Mouse (Mus musculus) neutrophil, adult 5-6 weeks (primary cell): ENCODE results near the gene Zc3hav1. TPM values are rescaled to one million over a fixed set of nuclear protein-coding genes. Genes with fewer than 3 reads are reported as not detected.
"Not testable (repeated sequence)": the region's sequence is repeated elsewhere in the genome, so short reads cannot be mapped to it uniquely, and the experiment has no call there.

Experiments
- ATAC-seq: fragments of 151-379, 151-347 bp; 2 replicates; pipeline ENCODE4 v1.8.0; 2017; ENCODE audit warnings: mild to moderate bottlenecking, moderate TSS enrichment; ENCODE audit not compliant: insufficient number of reproducible peaks, poor library complexity, low FRiP score, severe bottlenecking; ENCODE audit errors: extremely low read depth
- total RNA-seq: library from RNA; stranded (forward); fragments of 200-1000 nt; gene quantifications from 2 replicates; pipeline ENCODE4 v1.2.3, GENCODE M21; 2017

The Zc3hav1 gene
- total RNA-seq: 141 and 159 TPM in 2 replicates

DNA sequence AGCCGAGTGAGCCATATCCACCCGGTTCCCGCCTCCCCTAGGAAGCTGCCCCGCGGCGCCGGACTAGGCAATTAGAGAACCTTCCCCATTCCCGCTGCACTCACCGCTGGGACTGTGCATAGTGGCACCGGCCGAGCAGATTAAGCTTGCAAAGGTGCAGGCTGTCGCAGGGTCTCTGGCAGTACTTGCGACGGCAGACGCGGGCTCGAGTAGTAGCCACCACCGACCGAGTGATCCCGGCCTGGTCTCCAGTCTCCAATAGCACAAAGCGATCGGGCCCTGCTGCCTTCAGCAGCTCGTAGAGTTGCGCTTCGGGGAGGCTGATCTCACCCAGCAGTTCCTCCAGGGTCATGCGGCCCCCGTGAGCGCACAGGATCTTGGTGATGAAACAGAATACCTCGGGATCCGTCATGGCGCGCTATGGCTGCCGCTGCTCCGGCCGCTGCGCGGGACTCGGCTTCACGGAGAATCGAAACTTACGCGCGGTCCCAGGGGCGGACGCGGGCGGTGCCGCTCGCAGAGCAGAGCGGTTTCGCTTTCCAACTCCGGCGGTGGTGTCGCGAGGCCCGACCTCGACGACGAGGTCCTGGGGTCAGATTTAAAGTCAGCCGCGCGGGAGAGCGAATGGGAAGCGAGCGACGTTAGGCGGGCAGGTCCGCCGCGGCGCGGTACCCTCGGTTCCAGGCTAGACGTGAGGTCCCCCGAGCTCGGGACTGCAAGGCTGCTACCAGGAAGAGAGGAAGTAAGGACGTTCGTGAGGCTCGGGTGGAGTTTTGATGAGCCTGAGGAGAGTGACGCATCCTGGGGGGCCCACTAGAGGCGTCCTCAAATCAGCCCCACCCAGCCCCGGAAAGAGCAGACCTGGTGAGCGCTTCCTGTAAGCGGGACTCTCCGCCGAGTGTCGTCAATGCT, at the start of gene Zc3hav1:
Gene Zc3hav1 (minus strand): TSS at position 793 of the 912 bp plus-strand sequence.
- ATAC-seq: peak; percentile 80

DNA sequence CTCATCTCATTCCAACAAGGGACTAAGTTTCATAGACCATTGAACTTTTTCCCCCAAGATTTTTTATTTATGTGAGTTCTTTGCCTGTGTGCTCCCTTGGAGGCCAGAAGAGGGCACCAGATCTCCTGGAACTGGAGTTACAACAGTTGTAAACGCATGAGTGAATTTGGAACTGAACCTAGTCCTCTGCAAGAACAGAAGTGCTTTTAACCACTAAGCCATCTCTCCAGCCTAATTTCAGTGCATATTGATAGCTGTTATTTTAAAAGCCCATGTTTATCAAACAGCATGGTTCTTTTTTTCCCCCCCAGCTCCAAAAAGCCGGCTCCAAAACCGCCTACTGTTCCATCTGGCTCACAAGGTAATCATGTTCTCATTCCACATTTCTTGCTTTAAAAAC, 35.3 kb upstream of the Zc3hav1 start:
- ATAC-seq: peak; percentile 48; the same call in 1 of the 2 replicates

DNA sequence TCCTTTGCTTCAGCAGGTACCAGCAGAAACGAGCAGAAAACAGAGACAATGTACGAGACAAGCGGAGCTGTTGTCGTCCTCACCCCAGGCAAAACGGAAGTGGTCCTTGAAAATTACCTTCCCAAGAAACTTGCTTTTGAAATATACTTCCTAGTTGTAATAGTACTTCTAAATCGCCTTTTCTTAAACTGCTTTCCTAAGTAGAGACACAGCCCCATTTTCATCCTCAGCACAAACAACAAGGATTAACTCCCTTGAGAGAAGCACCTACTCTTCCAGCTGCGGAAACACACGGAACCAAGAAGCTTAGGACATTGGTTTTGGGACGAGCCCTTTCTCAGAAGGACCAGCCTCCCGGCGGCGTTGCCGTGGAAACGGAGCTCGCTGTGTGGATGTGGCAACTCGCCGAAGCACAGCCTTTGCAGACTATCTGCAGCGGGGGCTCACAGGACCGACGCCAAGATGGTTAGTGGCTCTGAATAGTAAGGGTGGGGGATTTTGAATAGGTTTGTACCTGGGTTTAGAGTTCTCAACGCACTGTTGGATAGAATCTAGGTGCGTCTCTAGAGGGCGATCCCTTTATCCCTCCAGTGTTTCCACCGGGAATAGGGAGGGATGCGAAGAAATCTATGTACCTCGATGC, 26.8 kb upstream of the Zc3hav1 start, which contains the start of gene Ttc26:
Gene Ttc26 (plus strand): TSS at position 341 of the 643 bp plus-strand sequence.
- peak; percentile 97 for ATAC-seq

DNA sequence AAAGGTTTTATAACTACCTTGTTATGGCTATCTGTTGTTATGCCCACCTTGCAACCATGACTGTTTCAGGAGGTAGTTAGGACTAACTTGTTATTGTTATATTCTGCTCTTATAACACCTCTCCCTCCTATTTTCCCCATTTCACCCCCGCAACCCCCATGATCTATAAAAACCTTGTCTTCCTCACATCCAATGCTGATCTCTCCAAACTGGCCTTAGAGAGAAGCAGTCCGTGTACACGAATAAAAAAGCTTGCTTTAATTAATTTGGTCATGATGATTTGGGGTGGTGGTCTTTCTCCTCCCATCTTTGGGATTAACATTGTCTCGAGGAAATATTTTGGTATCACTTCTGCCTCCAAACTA, 26.3 kb upstream of the Zc3hav1 start:
- ATAC-seq: no peak

DNA sequence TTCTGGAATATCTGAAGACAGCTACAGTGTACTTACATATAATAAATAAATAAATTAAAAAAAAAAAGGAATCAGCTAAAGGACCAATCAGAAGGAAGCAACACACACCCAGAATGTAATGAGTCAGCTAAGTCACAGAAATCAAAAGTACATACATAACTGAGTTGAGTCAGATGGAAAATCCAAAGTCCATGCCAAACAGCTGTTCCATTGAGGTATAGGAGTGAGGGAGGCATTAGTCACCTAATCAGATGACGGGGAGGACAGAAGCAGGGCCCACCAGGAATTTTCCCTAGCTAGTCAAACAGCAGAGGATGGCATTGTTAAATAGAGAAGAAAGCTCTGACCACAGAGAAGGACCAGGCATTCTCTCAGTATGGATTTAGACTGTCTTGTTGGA, 19.9 kb upstream of the Zc3hav1 start:
- ATAC-seq: no peak

DNA sequence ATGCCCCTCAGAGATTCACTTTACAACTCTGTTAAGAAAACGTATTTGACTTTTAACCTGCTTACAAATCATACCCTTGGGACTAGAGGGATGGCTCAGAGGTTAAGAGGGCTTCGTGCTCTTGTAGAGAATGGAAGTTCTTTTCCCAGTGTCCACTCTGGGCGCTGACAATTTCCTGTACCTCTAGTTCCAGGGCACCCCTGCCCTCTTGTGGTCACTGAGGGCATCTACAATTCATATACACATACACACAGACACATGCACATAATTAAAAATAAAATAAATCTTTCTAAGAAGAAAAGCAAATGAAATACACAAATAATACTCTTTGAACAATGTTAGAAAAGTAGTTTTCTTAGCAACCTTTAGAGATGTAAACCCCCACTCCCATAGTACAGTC, 15.5 kb upstream of the Zc3hav1 start:
- ATAC-seq: no peak

DNA sequence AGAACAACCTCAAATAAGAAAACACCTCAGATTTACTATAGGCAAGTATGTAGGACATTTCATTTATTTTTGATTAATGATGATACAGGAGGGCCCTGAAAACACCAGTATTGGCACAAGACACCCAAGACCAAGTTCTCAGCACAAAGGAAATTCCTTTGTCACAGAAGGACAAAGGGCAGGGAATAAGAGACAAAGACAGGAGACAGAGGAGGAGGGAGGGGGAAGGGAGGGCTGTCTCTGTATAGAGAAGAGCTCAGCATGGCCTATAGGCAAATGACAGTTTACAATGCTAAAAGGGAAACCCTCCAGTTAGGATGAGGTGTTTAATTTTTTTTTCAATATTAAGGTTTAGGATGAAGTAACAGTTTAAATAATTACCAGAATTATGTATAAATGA, 9.7 kb upstream of the Zc3hav1 start:
- no peak for ATAC-seq

DNA sequence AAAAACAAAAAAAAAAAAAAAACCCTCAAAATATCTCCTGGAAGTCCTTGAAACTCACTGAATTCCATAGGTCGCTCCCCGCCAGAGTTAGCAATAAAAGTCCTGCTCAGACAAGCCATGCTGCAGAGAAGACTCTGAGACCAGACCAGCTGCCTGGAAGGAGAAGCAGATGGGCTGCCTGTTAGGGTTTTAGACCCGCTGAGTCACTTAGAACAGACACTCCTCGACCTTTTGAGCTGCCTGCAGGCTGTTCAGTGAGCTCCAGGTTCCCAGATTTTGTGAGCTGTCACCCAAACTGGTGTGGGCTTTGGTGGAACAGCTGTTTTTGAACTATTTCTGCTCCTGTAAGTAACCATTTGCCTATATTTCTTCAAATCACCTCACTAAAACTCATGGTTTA, 9.0 kb upstream of the Zc3hav1 start:
- no peak for ATAC-seq

DNA sequence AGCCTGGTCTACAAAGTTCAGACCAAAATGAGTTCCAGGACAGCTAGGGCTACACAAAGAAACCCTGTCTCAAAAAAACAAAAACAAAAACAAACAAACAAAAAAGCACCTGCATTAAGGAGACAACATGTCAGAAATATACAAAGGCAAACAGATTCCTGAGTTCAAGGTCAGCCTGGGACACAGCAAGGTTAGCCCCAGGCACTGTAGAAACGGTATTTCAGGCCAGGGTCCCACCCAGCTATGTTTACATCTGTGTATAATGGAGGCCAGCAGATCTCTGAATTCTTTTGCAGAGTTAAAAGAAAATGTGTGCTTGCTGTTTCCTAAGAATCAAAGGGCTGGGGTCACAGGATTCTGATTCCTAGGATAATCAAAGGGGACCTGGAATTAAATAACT, 7.5 kb upstream of the Zc3hav1 start:
- no peak for ATAC-seq

DNA sequence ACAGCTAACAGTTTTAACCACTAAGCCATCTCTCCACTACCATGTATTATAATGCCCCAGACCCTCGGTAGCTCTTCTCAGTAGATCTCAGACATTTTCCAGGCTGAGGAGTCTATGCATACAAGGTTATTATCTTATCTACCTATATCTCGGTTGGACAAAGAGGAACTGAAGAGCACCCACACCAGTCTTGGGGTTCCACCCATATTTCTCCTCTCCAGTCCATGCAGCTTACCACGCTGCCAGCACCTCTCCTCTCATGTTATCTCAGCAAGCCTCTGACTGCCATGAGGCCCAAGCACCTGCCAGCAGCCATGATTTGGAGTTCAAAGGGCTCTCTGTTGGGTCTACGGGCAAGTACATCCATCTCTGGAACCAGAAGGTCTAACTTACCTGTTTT, 6.7 kb upstream of the Zc3hav1 start:
- no peak for ATAC-seq

DNA sequence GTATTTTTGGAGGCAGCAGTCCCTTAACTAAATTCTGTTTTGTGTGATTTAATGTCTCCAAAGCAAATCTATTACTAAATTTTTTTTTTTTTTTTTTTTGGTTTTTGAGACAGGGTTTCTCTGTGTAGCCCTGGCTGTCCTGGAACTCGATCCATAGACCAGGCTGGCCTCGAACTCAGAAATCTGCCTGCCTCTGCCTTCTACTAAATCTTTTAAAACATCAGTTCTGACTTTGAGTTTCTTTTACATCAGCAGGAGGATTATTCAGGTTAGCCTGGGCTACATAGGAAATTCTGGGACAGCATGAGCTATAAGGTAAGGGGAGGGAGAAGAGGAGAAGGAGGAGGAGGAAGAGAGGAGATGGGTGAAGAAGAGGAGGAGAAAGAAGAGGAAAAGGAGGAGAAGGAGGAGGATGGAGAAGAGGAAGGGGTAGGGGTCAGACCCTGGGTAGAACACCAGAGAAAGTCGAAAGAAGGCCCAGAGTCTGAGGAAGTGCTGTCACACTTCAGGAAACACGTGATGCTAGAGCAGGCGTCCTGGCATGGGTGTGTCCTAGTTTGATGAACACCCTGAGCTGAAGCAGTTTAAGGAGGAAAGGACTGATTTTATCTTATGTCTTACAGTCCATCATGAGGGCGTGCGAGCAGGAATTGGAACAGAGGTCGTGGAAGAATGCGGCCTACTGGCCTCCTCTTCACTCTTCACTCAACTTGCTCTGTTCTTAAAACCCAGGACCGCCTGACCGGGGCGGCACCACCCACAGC, 5.5 kb upstream of the Zc3hav1 start:
- ATAC-seq: peak; percentile 95

DNA sequence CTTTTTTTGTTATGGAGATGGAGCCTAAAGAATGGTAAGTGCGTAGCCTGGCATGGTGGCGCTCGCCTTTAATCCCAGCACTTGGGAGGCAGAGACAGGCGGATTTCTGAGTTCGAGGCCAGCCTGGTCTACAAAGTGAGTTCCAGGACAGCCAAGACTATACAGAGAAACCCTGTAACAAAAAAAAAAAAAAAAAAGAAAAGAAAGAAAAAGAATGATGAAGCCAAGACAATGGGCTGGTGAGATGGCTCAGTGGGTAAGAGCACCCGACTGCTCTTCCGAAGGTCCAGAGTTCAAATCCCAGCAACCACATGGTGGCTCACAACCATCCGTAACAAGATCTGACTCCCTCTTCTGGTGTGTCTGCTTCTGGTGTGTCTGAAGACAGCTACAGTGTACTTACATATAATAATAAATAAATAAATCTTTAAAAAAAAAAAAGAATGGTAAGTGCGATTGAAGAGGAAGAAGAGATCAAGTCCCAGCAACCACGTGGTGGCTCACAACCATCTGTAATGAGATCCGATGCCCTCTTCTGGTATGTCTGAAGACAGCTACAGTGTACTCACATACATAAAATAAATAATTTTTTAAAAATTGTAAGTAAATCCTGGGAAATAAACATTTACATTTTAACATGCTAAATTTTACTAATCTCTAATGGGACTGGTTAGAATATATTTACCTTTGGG, 4.8 kb upstream of the Zc3hav1 start:
- ATAC-seq: not testable (repeated sequence)

DNA sequence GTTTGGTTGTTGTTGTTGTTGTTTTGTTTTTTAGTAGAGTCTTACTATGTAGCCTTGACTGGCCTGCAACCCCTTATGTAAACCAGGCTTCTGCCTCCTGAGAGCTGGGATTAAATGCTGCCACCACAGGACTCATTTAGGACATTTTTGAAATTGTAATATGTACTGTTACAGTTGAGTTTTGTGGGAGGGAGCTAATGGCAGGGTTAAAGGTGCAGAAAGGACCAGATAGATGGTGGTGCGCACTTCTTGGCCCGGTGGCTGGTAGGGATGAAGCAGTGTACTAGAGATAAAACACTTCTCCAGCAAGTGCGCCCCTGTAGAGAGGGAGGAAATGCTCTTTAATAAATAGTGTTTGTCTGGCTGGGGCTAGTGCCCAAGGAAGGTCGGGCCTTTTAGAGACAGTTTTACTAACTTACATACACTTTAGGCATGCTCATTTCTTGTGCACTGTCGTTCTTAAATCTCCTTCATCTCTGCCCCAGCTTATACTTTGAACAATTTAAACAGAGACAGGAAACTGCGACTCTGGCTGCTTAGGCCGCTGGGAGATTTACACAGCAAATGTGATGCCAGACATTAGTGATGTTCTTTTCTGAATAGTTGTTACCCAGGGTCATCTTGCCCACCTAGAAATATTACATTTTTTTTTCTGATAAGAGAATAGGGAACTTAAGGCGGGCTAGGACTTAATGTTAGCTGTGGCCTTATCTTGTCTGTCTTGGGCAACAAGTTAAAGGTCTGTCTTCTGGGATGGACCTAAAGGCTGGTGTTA, 4.0 kb upstream of the Zc3hav1 start:
- no peak for ATAC-seq

DNA sequence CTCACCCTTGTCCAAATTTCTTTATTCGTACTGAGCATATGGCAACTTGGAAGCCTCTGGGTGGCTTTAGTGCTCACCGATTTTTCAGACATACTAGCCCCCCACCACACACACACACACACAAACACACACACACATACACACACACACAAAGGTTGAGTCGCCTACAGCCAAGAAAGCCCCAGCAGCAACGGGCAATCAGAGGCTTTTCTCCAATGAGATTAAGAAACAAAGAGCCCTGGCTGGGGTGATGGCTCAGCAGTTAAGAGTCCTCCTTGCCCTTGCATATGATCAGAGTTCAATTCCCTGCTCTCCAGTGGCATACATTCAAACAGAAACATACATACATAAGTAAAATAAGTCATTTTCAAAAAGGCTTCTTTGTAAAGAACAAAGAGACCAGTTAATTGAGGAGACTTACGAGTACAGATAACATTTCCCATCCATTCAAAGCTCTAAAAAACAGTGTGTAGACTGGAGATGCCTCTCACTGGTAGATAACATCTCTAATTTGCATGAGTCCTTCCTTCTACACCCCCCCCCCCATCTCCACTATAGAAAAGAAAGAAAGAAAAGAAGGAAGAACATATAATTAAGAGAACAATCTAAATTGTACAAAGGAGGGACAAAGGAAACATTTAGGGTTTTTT, 3.3 kb upstream of the Zc3hav1 start:
- ATAC-seq: no peak

DNA sequence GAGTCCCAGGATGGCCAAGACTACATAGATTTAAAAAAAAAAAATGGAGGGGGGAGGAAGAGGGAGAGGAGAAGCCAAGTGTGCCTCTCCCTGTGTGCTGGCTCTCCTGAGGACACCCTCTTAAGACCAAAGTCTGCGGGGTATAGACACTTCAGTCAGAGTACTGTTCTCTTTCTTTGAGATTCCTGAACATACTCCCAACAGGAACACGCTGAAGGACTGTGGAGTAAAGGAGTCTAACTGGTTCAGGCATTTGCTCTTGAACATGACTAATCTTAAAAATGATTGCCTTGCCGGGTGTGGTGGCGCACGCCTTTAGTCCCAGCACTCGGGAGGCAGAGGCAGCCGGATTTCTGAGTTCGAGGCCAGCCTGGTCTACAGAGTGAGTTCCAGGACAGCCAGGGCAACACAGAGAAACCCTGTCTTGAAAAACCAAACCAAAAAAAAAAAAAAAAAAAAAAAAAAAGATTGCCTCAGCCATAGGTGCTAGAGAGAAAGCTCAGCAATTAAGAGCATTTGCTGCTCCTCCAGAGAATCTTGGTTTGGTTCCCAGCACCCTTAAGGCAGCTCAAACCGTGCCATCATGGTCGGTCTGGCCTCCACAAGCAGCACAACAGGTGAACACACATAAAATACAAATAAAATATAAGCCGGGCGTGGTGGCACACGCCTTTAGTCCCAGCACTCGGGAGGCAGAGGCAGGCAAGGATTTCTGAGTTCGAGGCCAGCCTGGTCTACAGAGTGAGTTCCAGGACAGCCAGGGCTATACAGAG, 2.4 kb upstream of the Zc3hav1 start:
- not testable (repeated sequence) for ATAC-seq

DNA sequence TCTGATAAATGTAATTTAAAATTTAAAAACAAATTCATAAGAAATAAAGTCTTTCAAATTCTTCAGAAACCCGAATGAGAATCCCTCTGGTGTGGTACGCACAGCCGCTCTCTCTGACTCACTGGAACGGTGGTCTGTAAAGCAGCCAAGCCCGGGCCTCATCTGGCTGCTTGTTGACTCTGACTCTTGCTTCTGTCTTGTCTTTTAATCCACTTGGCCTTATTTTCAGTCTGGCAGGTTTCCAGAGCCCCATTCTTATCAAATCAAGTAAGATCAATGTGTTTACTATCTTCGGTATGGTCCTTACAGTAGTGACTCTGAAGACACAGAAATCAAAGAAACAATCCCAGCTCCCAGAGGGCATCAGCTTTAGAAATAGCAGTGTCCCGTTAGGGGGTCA, 1.5 kb upstream of the Zc3hav1 start:
- no peak for ATAC-seq

DNA sequence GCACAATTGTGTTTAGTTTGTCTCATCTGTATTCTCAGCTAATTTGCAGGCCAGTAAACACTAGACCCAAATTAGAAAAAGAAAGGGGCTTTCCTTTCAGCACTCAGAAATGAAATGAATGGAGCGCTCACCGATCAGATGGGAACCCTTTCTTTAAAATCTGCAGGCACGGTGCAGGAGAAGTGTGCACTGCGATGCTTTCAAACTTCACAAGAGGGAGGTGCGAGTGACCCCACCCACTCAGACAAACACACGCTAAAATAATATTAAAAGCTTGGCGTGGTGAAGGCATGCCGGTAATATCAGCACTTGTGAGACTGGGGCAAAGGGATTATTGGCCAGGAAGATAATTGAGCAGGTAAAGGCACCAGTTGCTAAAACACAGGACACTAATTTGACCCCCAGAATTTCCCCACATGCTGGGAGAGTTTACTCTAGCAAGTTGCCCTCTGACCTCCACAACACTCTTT, 986 bp upstream of the Zc3hav1 start:
- ATAC-seq: no peak
